Mouse (Mus musculus): ENCODE measurements around the gene Cep135.

Gene Cep135

GRCm38 (mm10) chr5:76645091-76645868, 56.8 kb downstream of the Cep135 start:
- no peak for DNase-seq (ENCODE audit: low read depth, low spot score)

- no peak for DNase-seq (ENCODE audit: low read depth, low spot score)
Observed at GRCm38 (mm10) chr5:76649897-76650296, 61.4 kb downstream of the Cep135 start.

GRCm38 (mm10) chr5:76651151-76651725, 62.7 kb downstream of the Cep135 start:
- no peak for DNase-seq (ENCODE audit: low read depth, low spot score)

GRCm38 (mm10) chr5:76656212-76656611, 67.7 kb downstream of the Cep135 start, which contains the start of gene C530008M17Rik:
TSS of gene C530008M17Rik (plus strand) at chr5:76656512.
- no peak for DNase-seq (ENCODE audit: low read depth, low spot score)

- DNase-seq (ENCODE audit: low read depth, low spot score), result peak; percentile 5
Observed at GRCm38 (mm10) chr5:76657245-76658083, 69.0 kb downstream of the Cep135 start.

GRCm38 (mm10) chr5:76658084-76658934, 69.8 kb downstream of the Cep135 start:
- DNase-seq (ENCODE audit: low read depth, low spot score), result peak; percentile 3

GRCm38 (mm10) chr5:76659958-76660635, 71.6 kb downstream of the Cep135 start:
- DNase-seq (ENCODE audit: low read depth, low spot score), result no peak

GRCm38 (mm10) chr5:76661310-76661709, 72.8 kb downstream of the Cep135 start:
- DNase-seq (ENCODE audit: low read depth, low spot score), result no peak

- no peak for DNase-seq (ENCODE audit: low read depth, low spot score)
Observed at GRCm38 (mm10) chr5:76664936-76665335, 76.4 kb downstream of the Cep135 start.

GRCm38 (mm10) chr5:76665421-76665820, 76.9 kb downstream of the Cep135 start:
- DNase-seq (ENCODE audit: low read depth, low spot score), result no peak

GRCm38 (mm10) chr5:76666026-76666756, 77.7 kb downstream of the Cep135 start:
- no peak for DNase-seq (ENCODE audit: low read depth, low spot score)

- DNase-seq (ENCODE audit: low read depth, low spot score), result no peak
Observed at GRCm38 (mm10) chr5:76668118-76668517, 79.6 kb downstream of the Cep135 start.

- peak; percentile 4 for DNase-seq (ENCODE audit: low read depth, low spot score)
Observed at GRCm38 (mm10) chr5:76668547-76668946, 80.0 kb downstream of the Cep135 start.

- DNase-seq (ENCODE audit: low read depth, low spot score), result no peak
Observed at GRCm38 (mm10) chr5:76670183-76670582, 81.7 kb downstream of the Cep135 start.

GRCm38 (mm10) chr5:76674022-76674653, 85.6 kb downstream of the Cep135 start:
- no peak for DNase-seq (ENCODE audit: low read depth, low spot score)

- DNase-seq (ENCODE audit: low read depth, low spot score), result no peak
Observed at GRCm38 (mm10) chr5:76675369-76675768, 86.9 kb downstream of the Cep135 start.

GRCm38 (mm10) chr5:76680959-76681358, 92.5 kb downstream of the Cep135 start:
- no peak for DNase-seq (ENCODE audit: low read depth, low spot score)

- no peak for DNase-seq (ENCODE audit: low read depth, low spot score)
Observed at GRCm38 (mm10) chr5:76681895-76682656, 93.6 kb downstream of the Cep135 start.

GRCm38 (mm10) chr5:76683455-76683854, 95.0 kb downstream of the Cep135 start:
- no peak for DNase-seq (ENCODE audit: low read depth, low spot score)
